Comparison of ENCODE assay signal across 11 mouse cellular contexts in the genomic region with DNA sequence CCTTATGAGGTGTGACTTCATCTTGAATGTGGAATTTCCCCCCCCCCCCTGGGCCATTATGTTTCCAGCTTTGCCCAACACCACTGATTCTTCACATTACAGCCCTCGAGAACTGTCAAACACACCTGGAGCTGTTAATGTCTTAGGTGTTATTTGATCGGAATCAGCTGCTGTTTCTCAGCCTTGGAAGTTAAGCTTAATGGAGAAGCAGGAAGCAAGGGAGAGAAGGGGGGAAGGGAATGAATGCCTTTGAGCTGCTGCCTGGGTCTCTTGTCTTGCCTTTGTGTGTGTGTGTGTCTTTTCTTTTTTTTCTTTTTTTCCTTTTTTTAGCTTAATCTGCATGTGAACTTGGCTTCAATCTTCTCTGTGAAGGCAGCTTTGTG.
DNase-seq lines count a peak whose midpoint lies in the region; ATAC-seq lines count a peak whose summit lies in the region.
"Had no signal": no experiment of that assay in that cellular context is flagged by ENCODE, and none has a peak within 500 bp of the region (broad histone marks: within the 10 kb centered on the region; RNA-seq: fewer than 3 reads in every experiment).

No protein-coding gene starts in this region.

- peaks cover 3% of the 10 kb centered on the region; the same call in 1 of the 2 replicates for H3K27me3 ChIP-seq in kidney, embryonic 16.5 days (ENCODE audit: insufficient read depth, low read length)
- H3K27me3 ChIP-seq in embryonic facial prominence, embryonic 10.5 days (replicated peaks; ENCODE audit: low read depth, poor library complexity, severe bottlenecking), result no peaks in the 10 kb centered on the region
- H3K27me3 ChIP-seq in limb, embryonic 11.5 days (ENCODE audit: control insufficient read depth, insufficient read depth, low read length), result no peaks in the 10 kb centered on the region
- no peaks in the 10 kb centered on the region for H3K27me3 ChIP-seq in stomach, embryonic 15.5 days (replicated peaks)
- H3K27me3 ChIP-seq: megakaryocyte, embryonic 14.5 days had no signal

- no peak overlapping the region for H3K9ac ChIP-seq in kidney, embryonic 16.5 days (replicated peaks; ENCODE audit: low read length)
- H3K9ac ChIP-seq in limb, embryonic 11.5 days (ENCODE audit: low read length), result no peak overlapping the region
- H3K9ac ChIP-seq in stomach, embryonic 15.5 days, result no peak overlapping the region

- H3K4me1 ChIP-seq in kidney, embryonic 16.5 days (ENCODE audit: insufficient read depth, low read length), result peaks cover 19% of the 10 kb centered on the region
- peaks cover 15% of the 10 kb centered on the region for H3K4me1 ChIP-seq in embryonic facial prominence, embryonic 10.5 days
- peaks cover 12% of the 10 kb centered on the region for H3K4me1 ChIP-seq in limb, embryonic 11.5 days (ENCODE audit: control insufficient read depth, insufficient read depth, low read length)
- no peaks in the 10 kb centered on the region; the same call in 1 of the 2 replicates for H3K4me1 ChIP-seq in stomach, embryonic 15.5 days
- H3K4me1 ChIP-seq: megakaryocyte, embryonic 14.5 days had no signal

- ATAC-seq in kidney, embryonic 16.5 days (ENCODE audit: low FRiP score, low TSS enrichment), result peak; percentile 49
- ATAC-seq in limb, embryonic 11.5 days (ENCODE audit: insufficient number of reproducible peaks, low FRiP score, low TSS enrichment, low read depth), result peak; percentile 70
- peak; percentile 56; the same call in 1 of the 2 replicates for ATAC-seq in stomach, embryonic 15.5 days (ENCODE audit: insufficient read depth, low FRiP score, low read depth)
- ATAC-seq: hindbrain, embryonic 16.5 days had no signal

- no peak for DNase-seq in kidney, postnatal 10 days
- DNase-seq in embryonic facial prominence, embryonic 10.5 days (ENCODE audit: low spot score), result peak; percentile 27
- peak; percentile 63 for DNase-seq in limb, embryonic 11.5 days (ENCODE audit: low spot score)
- no peak for DNase-seq in spleen, postnatal 36 days (ENCODE audit: low spot score in 2 of 2)
- DNase-seq in frontal cortex, adult 2 months (ENCODE audit: extremely low spot score in 1 of 2, low spot score in 1 of 2), result no peak
- DNase-seq: cerebellum, postnatal 14 days had no signal

- H3K9me3 ChIP-seq in kidney, embryonic 16.5 days (ENCODE audit: low read length), result no peaks in the 10 kb centered on the region
- no peaks in the 10 kb centered on the region for H3K9me3 ChIP-seq in embryonic facial prominence, embryonic 10.5 days
- no peaks in the 10 kb centered on the region for H3K9me3 ChIP-seq in limb, embryonic 11.5 days (ENCODE audit: control insufficient read depth, low read length)
- H3K9me3 ChIP-seq in stomach, embryonic 15.5 days, result no peaks in the 10 kb centered on the region
- H3K9me3 ChIP-seq: megakaryocyte, embryonic 14.5 days had no signal

- H3K27ac ChIP-seq in kidney, embryonic 16.5 days (ENCODE audit: low read length), result no peak overlapping the region
- peak overlapping the region; percentile 59 for H3K27ac ChIP-seq in embryonic facial prominence, embryonic 10.5 days (replicated peaks)
- peak overlapping the region; percentile 58 for H3K27ac ChIP-seq in limb, embryonic 11.5 days (replicated peaks; ENCODE audit: low read depth, low read length)
- H3K27ac ChIP-seq in stomach, embryonic 15.5 days, result 0 out of 2 replicates have a peak overlapping the region, but pooled peaks have one; percentile 8

- H3K4me3 ChIP-seq in kidney, embryonic 16.5 days (ENCODE audit: low read length), result no peak overlapping the region
- no peak overlapping the region for H3K4me3 ChIP-seq in embryonic facial prominence, embryonic 10.5 days
- no peak overlapping the region for H3K4me3 ChIP-seq in limb, embryonic 11.5 days (ENCODE audit: low read depth, low read length)
- H3K4me3 ChIP-seq in stomach, embryonic 15.5 days (replicated peaks), result no peak overlapping the region
- H3K4me3 ChIP-seq: megakaryocyte, embryonic 14.5 days had no signal

- H3K36me3 ChIP-seq in kidney, embryonic 16.5 days (ENCODE audit: insufficient read depth, low read length), result no peaks in the 10 kb centered on the region
- H3K36me3 ChIP-seq in embryonic facial prominence, embryonic 10.5 days (replicated peaks), result no peaks in the 10 kb centered on the region
- no peaks in the 10 kb centered on the region for H3K36me3 ChIP-seq in limb, embryonic 11.5 days (ENCODE audit: control insufficient read depth, insufficient read depth, low read length)
- H3K36me3 ChIP-seq in stomach, embryonic 15.5 days, result no peaks in the 10 kb centered on the region

- 27% methylated on average over 2 of the region's 2 CpGs for WGBS in kidney, embryonic 16.5 days
- WGBS in embryonic facial prominence, embryonic 10.5 days, result 50% methylated on average over 2 of the region's 2 CpGs
- WGBS in limb, embryonic 11.5 days, result 4% methylated on average over 2 of the region's 2 CpGs
- 10% methylated on average over 2 of the region's 2 CpGs for WGBS in stomach, embryonic 15.5 days

- H3K4me2 ChIP-seq in kidney, embryonic 16.5 days (replicated peaks; ENCODE audit: low read depth, low read length), result no peak overlapping the region; the same call in 1 of the 2 replicates
- peak overlapping the region; percentile 22; the same call in 1 of the 2 replicates for H3K4me2 ChIP-seq in limb, embryonic 11.5 days (ENCODE audit: low read depth, severe bottlenecking)
- H3K4me2 ChIP-seq in stomach, embryonic 15.5 days, result no peak overlapping the region
- H3K4me2 ChIP-seq: heart, embryonic 11.5 days had no signal

Comparison
In these comparisons a context has a peak if more than half of its experiments do, and no peak if none do; other contexts are left out.
1. DNase-seq: peak in embryonic facial prominence, embryonic 10.5 days (single experiment) and limb, embryonic 11.5 days (single experiment); none in kidney, postnatal 10 days (single experiment), spleen, postnatal 36 days (0 of 2) and frontal cortex, adult 2 months (0 of 2).
2. Peak in every context shown above with its lines, with median percentiles within 50 percentile points of each other: ATAC-seq.